Mouse (Mus musculus): ENCODE measurements around the gene Tatdn3.
"Not testable (repeated sequence)": the region's sequence is repeated elsewhere in the genome, so short reads cannot be mapped to it uniquely, and the experiment has no call there.

The Tatdn3 gene

DNA sequence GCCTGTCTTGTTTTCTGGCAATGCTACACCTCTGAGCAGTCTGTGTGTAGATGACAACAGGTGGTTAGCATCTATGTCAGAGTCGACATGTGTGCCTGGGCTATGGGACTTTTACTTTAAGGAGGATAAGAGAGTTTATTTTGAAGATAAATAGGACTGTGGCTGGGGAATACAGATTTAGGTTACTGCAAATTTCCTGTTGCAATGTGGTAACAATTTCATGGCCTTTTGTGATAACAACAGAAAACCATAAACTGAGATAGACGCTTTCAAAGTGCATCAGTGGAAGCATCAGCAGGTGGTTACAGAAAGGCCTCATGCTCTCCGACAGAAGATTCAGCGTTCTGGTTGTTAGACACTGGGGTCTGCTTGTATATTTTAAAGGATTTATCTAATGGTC, 10.8 kb upstream of the Tatdn3 start:
- no peak for DNase-seq

DNA sequence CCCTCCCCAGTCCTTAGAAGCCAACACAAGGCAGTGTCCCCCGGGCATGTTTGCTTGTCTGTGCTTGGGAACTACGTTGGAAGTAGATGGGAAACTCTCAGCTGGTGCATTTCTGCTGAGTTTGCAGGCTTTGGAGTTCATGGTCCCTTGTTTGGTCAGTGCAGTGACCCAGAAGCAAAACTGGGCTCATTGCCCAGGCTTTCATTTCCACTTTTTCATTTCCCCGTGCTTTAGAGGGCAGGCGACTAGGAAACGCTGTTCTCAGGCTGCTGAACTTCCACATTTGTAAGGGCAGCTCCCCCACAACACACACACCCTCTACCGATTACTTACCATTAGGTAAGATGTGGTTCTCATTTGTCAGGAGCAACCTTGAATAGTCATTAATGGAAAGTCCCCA, 10.3 kb upstream of the Tatdn3 start:
- DNase-seq, result no peak

DNA sequence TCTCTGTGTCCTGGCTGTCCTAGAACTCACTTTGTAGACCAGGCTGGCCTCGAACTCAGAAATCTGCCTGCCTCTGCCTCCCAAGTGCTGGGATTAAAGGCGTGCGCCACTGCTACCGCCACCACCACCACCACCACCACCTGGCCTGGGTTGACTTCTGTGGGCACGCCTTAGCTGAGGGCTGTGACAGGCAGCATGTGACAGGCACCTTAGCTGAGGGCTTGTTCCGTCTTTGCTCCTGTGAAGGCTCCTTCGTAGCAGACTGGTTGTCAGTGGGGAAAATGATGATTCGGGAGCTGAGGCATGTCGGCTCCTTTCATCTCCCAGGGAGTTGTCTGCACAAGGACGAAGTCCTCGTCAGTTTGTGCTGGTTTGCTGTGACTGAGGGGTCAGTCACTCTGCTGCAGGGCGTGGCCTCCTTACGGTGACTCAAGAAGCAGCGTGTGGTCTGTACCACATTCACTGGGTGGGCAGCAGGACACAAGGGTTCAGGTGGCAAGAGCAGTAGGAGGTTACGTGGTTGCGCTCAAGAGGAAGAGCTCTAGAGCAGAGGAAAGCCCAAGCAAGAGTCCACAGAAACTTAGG, 9.7 kb upstream of the Tatdn3 start:
- DNase-seq, result no peak

DNA sequence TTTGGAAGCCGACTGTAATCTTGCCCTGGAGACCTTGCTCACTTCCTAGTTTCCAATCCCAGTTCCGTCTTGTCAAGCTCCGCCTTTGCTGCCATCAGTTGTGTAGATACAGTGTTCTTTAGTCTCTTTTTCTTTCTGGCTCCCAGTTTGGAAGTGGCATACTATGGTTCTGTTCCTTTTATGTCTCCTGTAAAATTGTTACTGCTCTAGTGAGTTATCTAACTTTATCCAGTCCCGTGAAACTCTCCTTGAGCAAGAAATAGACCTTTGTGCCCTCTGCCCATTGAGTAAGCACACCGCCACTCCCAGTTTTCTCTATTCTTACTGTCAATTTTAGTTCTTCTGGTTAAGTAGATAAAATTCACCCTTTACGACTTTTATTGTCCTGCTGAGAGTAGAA, 8.9 kb upstream of the Tatdn3 start:
- DNase-seq, result no peak

DNA sequence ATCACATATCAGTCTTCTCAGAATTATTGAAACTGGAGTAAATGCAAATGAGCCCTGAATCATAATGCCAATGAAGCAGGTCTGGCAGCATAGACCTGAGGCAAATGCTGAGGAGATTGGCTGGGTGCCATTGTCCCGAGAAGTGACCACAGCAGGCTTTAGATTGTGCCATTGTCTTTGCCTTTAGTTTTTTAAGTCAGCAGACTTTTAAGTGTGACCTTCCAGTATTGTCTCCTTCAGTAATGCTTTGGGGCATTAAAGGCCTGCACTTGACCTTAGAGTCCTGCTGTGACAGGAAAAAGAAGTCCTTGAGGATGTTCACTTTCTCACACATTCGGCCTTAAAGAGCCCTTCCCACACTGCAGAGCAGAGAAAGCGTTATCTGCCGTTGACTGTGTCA, 7.5 kb upstream of the Tatdn3 start:
- no peak for DNase-seq

DNA sequence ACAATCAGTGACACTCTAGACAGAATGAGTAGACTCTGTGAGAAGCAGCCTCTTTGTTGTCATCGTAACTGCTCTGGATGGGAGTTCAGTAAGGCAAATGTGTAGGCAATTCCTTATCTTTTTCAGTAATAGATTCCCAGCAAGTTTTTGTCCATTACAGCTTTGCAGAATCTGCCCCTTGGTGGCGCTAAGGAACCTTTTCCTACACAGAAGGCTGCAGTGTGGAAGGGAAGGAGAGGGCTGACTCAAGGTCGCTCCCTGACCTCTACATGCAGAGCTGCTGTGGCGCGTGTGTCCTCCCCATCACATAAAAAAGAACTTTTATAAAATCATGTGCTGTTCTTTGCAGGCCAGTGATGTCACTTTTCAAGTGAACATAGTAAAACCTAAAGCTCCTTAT, 5.6 kb upstream of the Tatdn3 start:
- no peak for DNase-seq

DNA sequence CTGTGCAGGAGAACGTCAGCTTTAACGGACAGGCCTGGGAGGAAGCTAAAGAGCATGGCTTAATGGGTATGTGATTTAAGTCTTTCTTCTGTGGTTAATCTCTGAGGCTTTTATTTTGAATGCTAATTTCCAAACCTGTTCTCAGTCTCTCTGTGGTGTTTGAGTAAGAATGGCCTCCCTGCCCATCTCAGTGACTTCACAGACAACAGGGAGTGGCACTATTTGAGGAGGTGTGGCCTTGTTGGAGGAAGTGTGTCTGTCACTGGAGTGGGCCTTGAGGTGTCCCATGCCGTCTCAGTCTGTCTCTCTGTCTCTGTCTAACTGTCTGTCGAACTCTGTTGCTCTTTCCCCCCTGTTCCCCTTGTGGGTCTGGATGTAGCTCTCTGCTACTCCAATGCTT, 2.5 kb upstream of the Tatdn3 start:
- DNase-seq, result no peak

DNA sequence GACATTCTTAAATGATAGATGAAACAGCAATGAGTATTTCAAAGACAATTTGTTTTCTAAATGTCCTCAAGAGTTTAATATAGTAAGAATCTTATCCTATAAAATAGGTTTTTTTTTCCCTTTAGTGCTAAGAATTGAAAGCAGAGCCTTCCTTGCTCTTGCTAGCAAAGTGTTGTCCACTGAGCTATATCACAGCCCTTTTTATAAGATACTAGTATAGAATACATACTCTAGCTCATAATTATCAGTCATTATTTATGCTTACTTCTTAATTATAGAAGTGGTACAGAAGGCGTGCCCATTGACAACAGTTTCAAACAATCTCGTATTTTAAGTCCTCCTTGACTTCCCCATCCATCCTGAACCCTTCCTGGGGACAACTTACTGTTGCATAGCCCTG, 1.8 kb upstream of the Tatdn3 start:
- no peak for DNase-seq

DNA sequence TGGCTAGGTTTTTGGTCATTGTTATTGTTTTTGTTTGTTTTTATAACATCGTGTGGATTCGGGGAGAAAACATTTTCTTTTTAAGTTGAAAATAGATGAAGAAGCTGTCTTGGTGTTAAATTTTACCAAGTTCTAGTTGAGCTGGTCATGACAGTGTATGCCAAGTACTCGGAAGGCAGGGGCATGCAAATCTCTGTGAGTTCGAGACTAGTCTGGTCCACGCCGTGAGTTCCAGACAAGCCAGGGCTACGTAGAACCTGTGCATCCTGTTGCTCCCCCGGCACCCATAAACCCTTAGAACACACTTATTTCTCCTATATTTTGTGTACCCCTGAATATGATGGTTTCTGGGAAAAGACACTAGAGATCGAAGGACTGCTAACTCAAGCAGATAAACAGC, 968 bp upstream of the Tatdn3 start:
- DNase-seq, result no peak

DNA sequence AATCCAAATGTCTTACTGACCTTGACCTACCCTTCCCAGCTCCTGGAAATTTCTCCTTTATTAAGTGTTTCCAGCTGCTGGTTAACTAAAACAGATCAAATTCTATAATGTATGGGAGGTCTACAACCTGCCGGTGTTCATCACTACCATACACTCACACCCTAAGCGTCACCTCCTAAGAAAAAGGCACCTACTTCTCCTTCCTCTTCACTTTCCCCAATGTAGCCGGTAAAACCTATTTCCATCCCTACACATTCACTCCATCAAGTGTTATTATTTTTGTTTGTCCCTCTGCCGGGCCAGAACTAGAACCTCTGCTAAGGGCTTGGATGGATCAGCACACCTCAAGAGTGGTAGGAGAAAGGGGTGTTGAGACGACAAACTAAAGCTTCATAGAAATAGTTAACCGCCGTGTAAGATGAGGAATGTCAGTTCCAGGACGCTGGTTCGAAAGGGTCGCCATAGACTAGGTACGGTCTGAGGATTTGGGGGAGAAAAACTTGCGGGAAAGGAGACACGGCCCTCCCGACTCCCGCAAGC, 421 bp downstream of the Tatdn3 start:
- no peak for DNase-seq

DNA sequence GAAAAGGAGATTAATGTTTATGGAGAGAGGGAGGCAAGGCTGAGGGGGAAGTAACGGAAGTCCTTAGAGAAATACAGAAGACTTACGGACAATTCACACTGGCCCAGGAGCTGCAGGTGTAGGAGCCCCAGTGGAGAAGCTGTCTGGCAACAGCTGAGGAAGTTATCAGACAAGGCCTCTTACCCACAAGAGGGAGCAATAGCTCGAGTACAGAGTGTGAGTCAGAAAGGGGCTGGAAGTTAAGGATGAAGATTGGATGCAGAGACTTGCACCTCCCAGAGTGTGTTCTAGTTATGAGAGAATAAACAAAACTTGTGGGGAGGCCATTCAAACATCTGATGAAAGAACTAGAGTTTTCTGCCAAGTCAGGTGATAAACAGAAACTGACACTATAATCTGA, 5.3 kb downstream of the Tatdn3 start:
- no peak for DNase-seq

DNA sequence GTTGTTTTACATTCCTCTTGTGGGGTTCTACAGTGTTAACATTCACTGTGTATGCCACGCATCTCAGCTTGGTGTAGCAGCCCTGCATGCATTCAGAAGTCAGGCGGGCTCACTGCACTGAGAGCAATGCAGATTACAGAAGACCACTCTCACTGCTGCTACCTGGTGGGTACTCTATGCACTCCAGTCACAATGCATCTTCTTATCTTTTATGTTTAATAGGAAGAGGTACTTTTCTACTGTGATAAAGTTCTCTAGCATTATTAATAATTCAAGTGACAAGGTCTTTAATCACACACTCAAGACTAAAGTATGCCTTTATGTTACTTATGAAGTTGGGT, 7.2 kb downstream of the Tatdn3 start:
- no peak for DNase-seq

DNA sequence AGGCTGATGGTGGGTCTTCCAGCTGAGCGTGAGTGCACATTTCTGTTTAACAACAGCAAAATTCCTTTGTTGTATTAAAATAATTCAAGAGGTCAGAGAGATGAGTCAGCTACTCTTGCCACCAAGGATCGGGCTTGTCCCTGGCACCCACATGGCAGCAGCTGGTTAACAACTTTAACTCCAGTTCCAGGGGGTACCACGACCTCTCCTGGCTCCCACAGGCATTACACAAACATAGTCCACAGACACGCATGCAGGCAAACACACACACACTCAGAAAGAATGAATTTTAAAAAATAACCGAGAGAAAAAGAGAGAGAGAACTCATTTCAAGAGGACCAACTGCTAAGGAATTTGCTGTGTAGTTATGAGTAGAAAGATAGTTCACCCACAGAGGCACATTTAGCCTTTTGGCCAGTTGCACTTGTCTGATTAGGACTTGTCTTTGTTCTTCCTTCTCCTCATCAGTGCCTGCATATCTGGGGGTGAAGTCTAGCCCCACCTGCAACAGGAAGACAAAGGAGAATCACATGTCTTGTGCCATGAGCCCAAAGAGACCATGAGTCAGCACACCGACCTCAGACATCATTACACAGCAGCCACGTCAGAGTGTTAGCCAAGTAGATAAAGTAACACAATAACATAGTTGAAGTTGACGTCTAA, 7.7 kb downstream of the Tatdn3 start:
- no peak for DNase-seq

DNA sequence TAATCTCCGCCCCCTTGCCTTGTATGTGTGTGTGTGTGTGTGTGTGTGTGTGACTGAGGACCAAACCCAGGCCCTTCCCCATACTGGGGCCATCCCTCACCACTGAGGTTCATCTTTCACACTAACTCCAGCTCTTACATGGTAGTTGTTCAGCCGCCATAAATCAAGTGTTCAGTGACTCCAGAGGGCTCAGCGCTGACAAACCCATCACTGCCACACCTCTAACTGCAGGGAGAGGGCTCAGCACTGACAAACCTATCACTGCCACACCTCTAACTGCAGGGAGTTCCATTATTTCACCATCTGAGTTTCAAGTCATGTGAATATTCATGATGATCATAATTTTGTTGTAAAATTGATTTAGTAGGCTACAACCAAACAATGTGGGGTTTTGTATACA, 9.2 kb downstream of the Tatdn3 start:
- DNase-seq, result no peak

DNA sequence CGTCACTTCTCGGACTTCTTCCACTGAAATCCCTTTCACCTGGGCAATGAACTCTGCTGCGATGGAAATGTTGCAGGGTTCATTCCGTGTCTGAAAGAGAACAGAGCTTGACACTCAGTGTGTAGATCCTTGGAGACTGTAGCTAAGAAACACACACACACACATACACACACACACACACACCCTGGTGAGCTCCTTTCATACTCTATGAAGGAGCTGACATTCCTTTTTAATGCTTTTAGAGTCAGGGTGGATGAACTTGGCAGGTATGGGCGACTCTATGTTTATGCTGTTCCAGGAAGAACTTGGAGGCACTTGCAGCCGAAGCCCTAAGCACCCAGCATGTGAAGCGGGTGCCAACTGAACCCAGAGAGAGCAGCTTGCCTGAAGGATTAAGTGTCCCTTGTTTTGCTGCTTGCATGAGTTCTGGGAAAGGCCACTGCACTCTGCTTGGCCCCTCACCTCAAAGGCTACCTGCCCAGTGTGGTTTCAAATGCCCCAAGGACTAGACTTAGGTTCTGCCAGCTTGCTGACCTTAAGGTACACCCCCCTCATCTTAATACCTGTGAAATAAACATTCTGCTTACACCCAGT, 16.4 kb downstream of the Tatdn3 start:
- DNase-seq, result no peak

DNA sequence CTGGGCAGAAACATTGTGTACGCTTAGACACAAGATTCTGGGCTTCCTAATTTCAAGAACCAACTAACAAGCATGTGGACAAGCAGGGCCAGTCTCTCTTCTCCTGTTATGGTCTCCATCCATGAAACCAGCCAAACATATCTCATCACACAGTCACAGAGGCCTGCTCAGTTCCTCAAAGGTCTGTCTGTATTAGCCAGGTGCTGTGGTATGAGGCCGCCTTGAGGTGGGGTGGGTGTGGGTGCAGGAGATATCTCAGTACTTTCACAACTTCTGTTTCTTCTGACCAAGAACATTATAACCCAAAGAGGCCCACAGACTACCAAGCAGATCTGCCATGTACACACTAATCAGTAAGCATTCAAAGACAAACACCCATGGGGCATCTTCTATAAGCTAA, 17.5 kb downstream of the Tatdn3 start:
- DNase-seq, result no peak

DNA sequence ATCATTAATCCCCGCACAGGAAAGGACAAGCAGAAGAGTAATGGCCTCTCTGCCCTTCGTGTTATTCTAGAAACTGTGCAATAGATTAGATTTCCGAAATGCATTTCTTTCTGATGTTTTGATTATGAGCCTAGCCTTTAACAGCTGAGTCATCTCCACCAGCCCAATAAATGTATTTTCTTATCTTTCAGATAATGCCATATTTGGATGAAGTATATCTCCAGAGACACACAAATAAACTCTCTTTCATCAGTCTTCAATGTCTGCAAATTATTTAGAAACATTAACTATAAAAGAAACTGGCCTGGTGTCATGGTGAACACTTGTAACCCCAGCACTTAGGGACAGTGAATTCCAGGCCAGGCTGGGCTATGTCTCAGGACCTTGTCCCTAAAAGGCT, 20.0 kb downstream of the Tatdn3 start:
- DNase-seq, result no peak

DNA sequence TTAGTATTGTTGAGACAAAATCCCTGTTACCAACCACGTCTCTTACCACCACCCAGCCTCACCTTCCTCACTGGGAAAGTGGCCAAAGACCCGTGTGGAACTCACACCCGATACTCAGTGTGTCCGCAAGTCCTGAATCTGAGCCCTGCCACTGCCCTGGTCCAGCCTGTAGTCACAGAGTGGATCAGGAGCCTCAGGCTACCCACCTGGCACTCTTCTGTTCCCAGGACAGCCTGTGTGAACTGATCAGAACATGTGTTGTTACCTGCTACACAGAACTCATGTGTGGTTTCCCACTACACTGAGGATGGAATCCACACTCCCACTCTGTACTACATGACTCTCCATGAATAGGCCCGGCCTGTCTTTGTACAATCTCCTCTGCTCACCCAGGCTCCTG, 20.6 kb downstream of the Tatdn3 start:
- no peak for DNase-seq

DNA sequence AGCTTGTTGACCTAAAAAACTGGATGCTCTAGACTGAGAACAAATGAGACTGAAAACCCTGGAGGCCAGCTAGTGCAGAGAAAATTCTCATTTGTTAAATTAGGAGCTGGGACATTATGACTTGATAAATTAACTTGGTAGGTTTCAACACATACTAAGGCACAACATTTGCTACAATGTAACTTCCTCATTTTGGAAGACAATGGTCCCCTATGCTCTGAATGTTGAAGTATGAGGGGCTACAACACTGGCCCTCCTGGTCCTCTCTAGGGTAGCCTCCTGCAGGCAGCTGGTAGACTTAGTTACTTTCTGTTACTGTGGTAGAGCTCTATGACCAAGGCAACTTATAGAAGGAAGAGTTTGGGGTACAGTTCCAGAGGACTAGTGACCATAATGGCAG, 21.4 kb downstream of the Tatdn3 start:
- no peak for DNase-seq

DNA sequence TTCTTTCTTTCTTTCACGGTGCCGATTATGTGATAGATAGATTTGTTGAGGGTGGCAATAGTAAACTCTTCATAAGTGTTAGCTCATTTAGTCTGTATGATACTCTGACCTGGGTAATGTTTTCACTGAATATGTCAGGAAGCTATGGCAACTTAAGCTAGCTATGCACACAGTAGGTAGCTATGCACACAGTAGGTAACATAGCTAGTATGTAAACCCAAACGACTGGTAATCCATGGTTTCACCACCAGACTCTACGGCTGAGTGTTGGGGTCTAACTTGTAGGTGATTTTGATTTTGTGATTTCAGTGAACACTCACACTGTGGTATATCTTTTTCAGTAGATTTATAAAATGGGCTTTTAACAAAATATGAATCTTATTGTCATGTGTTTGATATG, 24.7 kb downstream of the Tatdn3 start:
- no peak for DNase-seq

DNA sequence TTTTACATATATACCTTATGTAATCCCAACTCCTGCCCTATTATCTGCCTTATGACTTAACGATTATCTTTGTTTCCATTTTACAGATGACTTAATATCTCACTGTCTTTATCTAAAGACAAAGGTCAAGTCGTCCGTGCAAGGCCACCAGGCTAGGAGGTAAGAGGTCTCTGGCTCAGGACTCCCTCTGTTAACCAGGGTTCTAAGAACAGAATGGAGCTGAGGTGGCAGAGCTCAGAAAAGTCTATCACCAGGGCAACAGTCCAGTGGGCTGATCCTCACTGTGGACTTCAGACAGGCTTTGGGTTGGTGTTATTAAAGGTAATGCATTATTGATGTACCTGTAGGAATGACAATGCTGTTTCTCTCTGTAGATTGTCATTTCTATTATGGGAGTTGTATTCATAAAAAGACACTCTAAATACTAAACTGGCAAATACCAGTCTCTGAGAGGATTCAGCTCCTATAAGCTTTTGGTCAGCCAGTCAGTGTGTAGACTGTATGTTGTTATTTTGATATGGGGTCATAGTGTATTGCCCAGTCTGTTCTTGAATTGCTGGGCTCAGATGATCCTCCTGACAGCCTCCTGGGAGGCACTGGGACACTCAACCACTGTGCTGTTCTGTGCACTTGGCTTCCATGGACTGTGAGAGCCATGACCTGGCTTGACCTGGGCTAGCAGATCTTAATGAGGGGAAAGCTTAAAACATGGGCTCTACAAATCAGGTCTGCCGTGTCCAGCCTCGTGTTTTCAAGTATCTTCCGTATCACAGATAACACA, 26.0 kb downstream of the Tatdn3 start, which contains the start of gene Spata45:
TSS of gene Spata45 (plus strand) at position 86 of the 781 bp plus-strand sequence.
- DNase-seq, result no peak

DNA sequence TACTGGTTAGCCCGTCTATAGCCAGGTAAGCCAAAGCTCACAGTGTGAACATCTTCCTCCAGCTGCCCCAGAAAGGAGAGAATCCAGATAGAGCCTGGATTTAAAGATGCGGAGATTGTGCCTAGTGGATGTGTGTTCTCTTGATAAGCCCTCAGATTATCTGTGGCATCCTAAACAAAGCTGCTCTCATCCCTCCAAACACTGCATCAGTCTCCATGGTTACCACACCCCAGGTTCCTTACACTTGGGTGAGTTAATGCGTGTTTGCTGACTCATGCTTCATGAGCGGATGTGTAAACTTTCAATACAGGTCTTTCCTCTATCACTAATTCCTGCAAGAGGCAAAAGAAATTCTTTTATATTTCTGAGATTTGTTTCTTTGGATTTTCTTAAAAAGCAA, 27.1 kb downstream of the Tatdn3 start:
- no peak for DNase-seq

DNA sequence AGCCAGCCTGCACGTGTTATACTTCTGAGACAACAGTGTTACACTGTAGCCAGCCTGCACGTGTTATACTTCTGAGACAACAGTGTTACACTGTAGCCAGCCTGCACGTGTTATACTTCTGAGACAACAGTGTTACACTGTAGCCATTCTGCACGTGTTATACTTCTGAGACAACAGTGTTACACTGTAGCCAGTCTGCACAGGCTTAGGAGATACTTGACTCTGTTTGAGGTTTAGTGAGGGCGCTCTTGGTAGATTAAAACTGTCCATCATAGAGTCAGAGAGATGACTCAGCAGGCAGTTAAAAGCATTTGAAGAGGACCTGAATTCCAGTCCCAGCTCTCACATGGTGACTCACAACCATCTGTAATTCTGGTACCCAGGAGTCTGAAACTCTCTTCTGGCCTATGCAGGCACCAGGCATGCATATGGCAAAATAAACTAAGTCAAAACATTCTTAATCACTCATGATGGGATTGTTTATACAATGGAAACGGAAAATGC, 31.8 kb downstream of the Tatdn3 start:
- DNase-seq, result not testable (repeated sequence)

DNA sequence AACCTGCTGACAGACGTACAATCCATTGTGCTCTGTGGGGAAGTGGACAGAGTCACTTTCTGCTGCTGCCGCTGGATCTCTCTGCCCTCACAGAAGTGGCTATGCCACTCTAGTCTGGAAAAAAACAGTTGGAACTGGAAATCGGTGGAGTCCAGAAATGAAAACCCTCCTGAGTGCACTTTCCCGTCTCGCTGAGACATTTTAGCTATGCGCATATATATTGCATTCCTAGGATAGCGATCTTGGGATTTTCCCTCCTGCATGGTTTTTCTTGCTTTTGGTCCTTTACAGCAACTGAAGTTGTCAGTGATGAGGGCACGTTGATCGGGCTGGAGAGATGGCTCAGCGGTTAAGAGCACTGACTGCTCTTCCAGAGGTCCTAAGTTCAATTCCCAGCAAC, 32.5 kb downstream of the Tatdn3 start:
- DNase-seq, result no peak
